Mouse (Mus musculus): ENCODE measurements around the gene Aanat.
A peak's percentile ranks its signal among the peaks of the same experiment; 100 is the strongest.
"Not testable (repeated sequence)": the region's sequence is repeated elsewhere in the genome, so short reads cannot be mapped to it uniquely, and the experiment has no call there.

The Aanat gene

DNA sequence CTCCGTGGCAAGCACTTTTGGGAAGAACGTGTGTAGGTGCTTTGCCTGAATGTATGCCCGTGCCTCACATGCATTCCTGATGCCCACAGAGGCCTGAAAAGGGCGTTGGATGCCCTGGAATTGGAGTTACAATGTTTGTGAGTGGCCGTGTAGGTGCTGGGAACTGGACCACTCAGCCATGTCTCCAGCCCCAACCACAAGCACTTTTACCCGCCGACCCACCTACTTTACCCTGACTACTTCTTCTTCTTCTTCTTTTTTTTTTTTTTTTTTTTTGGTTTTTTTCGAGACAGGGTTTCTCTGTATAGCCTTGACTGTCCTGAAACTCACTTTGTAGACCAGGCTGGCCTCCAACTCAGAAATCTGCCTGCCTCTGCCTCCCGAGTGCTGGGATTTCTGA, 24.9 kb downstream of the Aanat start:
- DNase-seq (ENCODE audit: low spot score in 2 of 2): not testable (repeated sequence)

DNA sequence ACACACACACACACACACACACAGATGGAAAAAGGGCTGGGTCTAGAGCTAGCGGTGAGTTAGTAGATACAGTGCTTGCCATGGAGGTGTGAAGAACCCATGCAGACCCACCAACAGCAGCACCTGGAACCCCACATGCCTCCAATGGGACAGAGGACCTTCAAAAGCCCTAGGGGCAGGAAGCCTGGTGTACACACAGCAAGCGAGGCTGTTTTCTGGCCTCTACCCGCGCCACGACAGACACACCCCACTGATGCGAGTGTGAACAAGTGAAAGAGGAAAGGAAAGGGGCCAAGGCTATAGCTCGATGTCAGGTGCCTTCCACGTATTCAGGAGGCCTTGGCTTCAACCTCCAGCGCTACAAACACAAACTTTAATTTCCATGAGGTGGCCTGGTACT, 25.7 kb downstream of the Aanat start:
- DNase-seq (ENCODE audit: low spot score in 2 of 2): no peak

DNA sequence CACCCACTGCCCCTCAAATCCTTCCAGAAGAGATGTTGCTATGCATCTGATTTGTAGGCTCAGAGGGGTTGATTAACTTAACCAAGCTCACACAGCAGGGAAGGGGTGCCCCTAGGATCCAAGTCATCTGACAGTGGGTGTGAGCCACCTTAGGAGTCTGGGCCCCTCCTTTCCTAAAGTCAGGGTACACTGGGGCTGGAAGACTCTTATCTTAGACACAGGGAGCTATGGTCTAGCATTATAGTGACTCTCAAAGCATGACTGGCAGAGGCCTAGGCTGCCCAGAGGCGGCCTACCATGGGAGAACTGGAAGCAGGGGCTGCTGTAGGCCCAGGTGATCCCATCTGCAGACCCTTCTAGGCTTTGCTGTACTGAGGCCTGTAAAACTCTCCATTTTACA, 26.3 kb downstream of the Aanat start:
- no peak for DNase-seq (ENCODE audit: low spot score in 2 of 2)

DNA sequence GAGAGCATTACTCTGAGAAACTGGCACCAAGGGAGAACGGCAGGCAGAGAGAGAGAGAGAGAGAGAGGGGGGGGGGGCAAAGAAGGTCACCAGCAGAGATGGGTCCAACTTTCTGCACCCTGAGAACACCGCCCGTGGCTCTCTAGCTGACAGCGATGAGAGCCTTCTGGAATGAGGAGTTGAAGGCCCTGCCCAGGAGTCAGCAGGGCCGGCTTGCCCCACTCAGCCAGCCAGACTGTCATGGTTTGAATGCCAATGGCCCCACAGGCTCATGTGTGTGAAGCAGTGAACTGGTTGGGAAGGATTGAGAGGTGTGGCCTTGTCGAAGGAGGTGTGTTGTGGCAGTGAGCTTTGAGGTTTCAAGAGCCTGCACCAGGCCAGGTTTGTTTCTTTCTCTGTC, 27.0 kb downstream of the Aanat start:
- DNase-seq (ENCODE audit: low spot score in 2 of 2): no peak

DNA sequence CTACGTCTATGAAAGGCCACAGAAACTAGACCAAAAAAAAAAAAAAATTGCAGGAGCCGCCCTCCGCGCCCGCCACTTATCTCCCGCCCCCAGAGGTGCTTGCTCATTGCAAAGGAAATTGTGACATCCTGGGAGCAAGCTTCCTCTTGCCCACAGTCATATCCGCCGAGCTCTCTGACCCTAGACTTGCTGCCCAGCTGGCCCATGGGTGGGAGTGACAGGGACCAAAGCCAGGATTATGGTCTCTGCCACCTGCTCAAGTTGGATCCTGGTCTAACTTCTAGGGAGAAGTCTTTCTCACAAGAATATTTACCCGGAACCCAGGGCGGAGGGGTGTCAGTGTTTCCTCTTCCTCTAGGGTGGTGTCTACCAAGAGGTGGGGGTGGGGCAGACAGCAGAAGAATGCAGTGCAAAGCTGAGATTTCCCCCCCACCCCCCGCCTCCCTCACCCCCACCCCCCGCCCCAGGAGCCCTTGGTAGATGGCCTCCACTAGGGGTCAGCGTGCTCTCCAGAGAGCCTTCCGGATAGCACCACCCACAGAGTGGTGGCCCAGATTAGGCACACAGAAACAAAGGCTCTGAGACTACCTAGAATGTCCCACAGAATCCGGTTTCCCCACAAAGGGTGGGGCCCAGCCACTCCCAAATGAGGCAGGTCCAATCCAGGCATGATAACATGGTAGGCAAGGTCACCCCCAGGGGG, 29.7 kb downstream of the Aanat start:
- DNase-seq (ENCODE audit: low spot score in 2 of 2): no peak

DNA sequence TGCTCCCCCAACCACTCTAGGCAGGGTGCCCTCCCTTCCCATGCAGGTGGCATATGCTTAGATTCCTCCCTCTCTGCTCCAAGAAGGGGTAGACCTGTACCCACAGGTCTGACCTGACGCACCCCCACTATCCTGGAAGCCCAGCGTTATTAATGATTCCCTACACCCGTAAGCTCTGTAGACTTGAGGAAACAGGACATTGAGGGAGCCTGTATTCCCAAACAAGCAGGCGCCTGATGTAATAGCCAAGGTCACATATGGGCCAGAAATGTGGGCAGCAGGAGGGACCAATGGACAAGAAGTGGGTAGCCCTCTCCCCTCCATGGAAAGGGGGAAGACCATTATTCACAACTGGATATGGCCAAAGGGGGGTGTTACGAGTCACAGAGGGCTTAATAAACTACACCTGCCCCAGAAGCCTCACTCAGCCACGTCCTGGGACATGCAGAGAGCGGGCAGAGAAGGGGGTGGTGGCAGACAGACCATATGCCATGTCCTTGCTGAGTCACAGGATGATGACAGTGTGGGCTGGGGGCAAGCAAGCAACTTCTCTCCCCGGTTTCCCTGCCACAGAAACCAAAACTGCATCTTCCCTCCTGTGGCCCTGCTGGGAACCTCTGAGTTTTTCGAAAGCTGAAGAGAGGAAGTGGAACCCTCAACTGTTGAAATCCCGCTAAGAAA, 30.3 kb downstream of the Aanat start:
- no peak for DNase-seq (ENCODE audit: low spot score in 2 of 2)

DNA sequence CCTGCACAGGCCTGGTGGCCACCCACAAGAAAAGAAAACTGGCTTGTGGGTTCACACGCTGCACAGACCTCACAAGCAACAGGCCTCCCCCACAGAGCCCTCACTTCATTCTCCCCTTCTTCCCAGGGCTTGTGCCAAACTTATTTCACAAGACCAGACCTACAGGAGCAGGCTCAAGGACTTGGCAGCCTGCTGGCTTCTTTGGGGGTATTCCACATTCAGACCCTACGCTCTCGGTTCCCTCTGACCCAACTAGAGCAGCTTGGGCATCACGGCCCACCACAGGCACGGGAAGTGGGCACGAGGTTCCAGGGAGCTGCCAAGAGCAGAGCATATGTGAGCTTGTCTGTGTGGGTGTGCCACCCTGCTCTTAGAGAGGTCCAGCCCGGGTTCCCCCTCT, 31.4 kb downstream of the Aanat start:
- DNase-seq (ENCODE audit: low spot score in 2 of 2): no peak

DNA sequence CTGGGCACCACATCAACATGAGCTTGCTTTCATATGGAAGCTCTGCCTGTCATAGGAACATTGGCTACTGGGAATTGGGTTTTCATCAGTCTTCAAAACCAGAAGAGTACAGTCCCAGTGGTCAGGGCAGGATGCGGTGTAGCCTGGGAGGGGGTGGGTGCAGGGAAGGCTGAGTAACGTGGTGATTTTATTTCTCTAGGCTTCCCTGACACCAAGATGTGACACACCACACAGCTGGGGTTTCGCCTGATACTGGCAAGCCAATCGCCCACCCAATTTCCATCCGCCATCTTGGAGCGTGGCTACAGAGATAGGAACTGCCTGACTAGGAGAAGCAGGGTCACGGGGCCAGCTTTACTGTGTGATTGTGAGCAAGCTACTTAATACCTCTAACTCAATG, 32.4 kb downstream of the Aanat start:
- no peak for DNase-seq (ENCODE audit: low spot score in 2 of 2)

- no peak for DNase-seq (ENCODE audit: low spot score in 2 of 2)
Measured at GRCm38 (mm10) chr11:116619156-116619555, 32.9 kb downstream of the Aanat start.

GRCm38 (mm10) chr11:116619561-116619960, 33.3 kb downstream of the Aanat start:
- no peak for DNase-seq (ENCODE audit: low spot score in 2 of 2)

DNA sequence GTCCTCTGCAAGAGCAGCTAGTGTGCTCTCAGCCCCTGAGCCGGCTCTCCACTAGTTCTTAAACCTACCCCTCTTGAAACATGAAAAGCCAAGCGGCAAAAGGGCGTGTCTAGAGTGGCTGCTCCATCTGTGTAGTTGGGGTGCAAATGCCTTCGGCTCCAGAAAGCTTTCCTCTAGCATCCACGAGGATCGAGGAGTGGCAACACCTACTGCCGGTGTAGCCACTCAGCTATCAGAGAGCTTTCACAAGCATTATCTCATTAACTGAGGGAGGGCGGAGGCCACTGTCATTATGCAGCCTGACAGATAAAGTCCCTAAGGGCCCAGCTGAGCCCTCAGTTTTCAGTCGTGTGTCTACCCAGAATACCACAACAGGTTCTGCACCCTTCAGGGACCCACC, 33.8 kb downstream of the Aanat start:
- DNase-seq (ENCODE audit: low spot score in 2 of 2): no peak

- no peak for DNase-seq (ENCODE audit: low spot score in 2 of 2)
Measured at GRCm38 (mm10) chr11:116620559-116621253, 34.5 kb downstream of the Aanat start.

DNA sequence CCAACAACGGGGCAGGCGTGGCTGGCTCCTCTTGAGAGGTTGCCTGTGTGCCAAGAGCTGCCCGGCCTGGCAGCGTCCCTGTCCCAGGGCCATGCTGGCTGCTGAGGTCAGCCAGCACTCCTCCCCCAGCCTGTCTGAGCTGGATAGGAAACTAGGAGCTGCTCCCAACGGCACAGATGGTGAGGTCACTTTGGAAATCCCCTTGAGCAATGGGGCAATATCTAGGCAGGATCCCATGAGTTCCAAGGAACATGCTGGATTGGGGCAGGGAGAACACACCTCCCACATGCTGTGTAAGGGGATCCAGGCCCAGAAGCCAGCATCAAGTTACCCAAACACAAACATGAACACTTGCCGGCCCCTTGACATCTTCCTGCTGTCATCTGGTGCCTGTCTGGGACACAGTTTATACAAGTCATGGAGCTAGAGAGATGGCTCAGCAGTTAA, 35.0 kb downstream of the Aanat start:
- DNase-seq (ENCODE audit: low spot score in 2 of 2): no peak

- DNase-seq (ENCODE audit: low spot score in 2 of 2): no peak
Measured at GRCm38 (mm10) chr11:116623281-116624124, 37.3 kb downstream of the Aanat start.

DNA sequence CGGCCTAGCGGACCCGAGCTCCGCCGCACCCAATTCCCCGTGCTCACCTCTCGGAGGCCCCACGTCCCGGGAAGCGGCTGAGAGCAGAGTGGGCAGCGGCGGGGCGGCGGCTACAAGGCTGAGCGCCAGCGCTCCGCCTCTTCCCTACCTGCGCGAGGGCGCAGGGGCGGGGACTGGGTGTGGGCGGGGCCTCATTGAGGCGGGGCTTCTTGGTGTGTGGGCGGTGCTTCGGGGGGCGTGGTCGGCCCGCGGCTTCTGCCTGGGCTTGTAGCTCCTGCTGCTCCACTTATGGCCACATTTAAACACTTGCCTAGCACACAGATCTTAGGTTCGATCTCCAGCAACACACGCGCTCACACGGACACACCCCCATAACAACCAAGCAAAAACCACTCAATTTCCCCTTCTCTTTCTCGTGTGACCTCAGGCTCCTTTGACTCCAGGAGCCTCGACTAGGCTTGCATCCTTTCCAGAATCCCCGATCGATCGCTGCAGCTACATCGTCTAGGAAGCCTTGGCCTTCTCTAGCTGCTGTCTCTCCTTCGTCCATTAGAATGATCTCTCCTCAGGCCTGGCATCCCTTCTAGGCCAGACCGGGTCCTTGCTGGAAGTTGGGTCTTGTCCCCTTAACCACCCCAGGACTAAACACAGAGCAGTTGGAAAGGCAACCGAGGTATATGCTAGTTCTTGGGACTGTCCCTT, 38.0 kb downstream of the Aanat start:
- DNase-seq (ENCODE audit: low spot score in 2 of 2): peak in 1 of 2 experiments; percentile 44

- DNase-seq (ENCODE audit: low spot score in 2 of 2): no peak
Measured at GRCm38 (mm10) chr11:116625081-116626000, 39.1 kb downstream of the Aanat start.

DNA sequence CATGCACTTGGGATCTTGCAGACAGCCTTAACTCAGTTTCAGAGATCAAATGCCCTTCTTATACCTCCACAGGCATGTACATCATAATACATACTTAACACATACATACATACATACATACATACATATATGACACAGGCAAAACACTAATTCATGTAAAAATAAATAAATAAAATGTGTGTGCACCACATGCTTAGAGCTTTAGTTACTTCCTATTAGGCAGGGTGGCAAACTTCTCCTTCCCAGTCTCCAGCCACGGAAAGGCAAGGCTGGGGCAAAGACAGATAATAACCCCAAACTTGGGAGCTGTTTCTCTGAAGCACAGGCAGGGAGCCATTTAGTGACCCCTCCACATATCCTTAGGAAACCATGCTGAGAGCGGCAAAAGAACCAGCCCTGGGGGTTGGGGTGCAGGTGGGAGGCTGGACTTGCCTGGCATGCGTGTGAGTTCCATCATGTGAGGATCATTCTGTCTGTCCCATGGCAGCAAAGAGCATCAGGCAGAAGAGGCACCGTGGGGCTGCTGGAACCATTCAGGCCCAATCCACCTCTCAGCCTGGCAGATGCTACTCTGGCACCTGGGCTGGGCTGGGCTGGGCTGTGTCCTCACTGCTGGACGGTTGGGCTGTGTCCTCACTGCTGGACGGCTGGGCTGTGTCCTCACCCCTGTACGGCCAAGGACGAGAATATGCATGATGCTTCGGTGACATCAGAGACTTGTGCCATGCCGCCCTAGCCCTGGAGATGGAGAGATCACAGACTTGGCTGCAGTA, 40.3 kb downstream of the Aanat start, which contains the start of gene Rhbdf2:
Gene Rhbdf2 (minus strand): TSS at position 721 of the 773 bp plus-strand sequence.
- DNase-seq (ENCODE audit: low spot score in 2 of 2): no peak

DNA sequence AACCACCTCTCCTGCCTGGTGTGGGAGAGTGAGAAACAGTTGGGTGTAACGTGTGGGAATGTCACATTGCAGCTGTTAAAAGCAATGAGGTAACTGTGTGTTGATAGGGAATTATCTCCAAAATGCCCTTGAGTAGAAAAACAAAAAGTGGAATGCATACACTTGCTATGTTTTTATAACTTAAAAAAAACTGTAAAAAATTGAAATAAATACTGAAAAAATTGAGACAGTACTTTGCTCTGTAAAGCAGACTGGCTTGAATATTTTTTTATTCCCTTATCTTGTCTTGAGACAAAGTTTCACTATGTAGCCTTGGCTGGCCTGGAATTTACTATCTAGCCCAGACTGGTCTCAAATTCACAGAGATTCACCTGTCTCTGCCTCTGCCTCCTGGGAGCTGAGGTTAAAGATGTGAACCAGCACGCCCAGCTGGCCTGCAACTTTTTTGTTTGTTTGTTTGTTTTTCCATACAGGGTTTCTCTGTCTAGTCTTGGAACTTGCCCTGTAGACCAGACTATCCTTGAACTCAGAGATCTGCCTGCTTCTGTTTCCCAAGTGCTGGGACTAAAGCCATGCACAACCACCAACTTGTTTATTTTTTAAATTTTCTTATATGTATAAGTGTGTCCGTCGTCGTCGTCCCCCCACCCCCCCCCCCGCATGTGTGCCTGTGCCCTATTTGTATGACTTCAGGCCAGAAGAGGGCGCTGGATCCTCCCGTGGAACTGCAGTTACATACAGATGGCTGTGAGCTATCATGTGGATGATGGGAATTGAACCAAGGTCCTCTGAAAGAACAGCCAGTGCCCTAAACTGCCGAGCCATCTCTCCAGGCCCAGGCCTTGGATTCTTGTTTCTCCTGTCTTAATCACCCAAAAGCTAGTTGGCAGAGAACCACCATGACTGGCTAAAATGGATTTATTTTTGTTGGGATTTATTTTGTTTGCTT, 41.1 kb downstream of the Aanat start:
- no peak for DNase-seq (ENCODE audit: low spot score in 2 of 2)

Data from frontal cortex, postnatal 10 days (tissue).